Mouse (Mus musculus) left cerebral cortex, adult 2 months (tissue): Measurements from ENCODE around the gene Thap8. TPM values are rescaled to one million over a fixed set of nuclear protein-coding genes. Genes with fewer than 3 reads are reported as not detected.
A peak's percentile ranks its signal among the peaks of the same experiment; 100 is the strongest.

Source experiments
- DNase-seq, 2 experiments: peaks; one replicate each; pipeline ENCODE4 v3.0.0; 2021 to 2022; ENCODE audit warnings: low spot score in 2 of 2, mixed read lengths in 1 of 2; ENCODE audit errors: extremely low spot score in 1 of 2
- H3K27ac ChIP-seq: fragments of 200-600 bp; 2 replicates; pipeline ENCODE4 v1.8.1; 2022
- H3K4me3 ChIP-seq: fragments of 200-600 bp; 2 replicates; pipeline ENCODE4 v1.8.1; 2022
- CTCF ChIP-seq: fragments of 200-600 bp; IDR thresholded peaks from 2 replicates; pipeline ENCODE4 v1.8.1; 2022; ENCODE audit warnings: antibody characterized with exemption, mild to moderate bottlenecking, moderate library complexity
- intact Hi-C: fragments of 180-260 bp; cut with DNase I; formaldehyde crosslinking; loops from one replicate; pipeline ENCODE4 v1.15.1; 2025
- total RNA-seq, 2 experiments: library from RNA; stranded (reverse); gene quantifications; 2 replicates each; pipeline ENCODE4 v1.2.3; 2021

Gene Thap8
- total RNA-seq, 2 experiments from 2014 or later = not detected

- TF ChIP-seq CTCF = peak; percentile 98
- peak; percentile 86 to 91 for DNase-seq
- no peak overlapping the region for H3K27ac ChIP-seq
- intact Hi-C loops = loop anchor here (1.0 kb wide), 1 partner anchor 96 kb away; no protein-coding TSS in a partner anchor
- no peak overlapping the region for H3K4me3 ChIP-seq
These were observed 56.5 kb downstream of the Thap8 start for GRCm38 (mm10) chr7:30336384-30336783.

GRCm38 (mm10) chr7:30339432-30340109, 59.7 kb downstream of the Thap8 start:
- H3K4me3 ChIP-seq = no peak overlapping the region
- TF ChIP-seq CTCF = no peak
- H3K27ac ChIP-seq = no peak overlapping the region
- DNase-seq = no peak
- intact Hi-C loops = no loop called here

Other genes with a start within 250 kb of the Thap8 start
- 1 to 10 TPM; 6.8 to 7.8 TPM for gene Zfp14, start 228.7 kb upstream of the Thap8 start, total RNA-seq
- gene Zfp82, start 207.2 kb upstream of the Thap8 start, total RNA-seq = 1 to 10 TPM; 3.6 to 3.8 TPM
- gene Gm26920, start 189.7 kb upstream of the Thap8 start, total RNA-seq = 1 to 10 TPM; 1.1 to 1.4 TPM
- gene Zfp566, start 189.6 kb upstream of the Thap8 start, total RNA-seq = 1 to 10 TPM; 7.0 to 7.2 TPM
- 10 to 100 TPM; 71.7 to 72.1 TPM for gene Zfp260, start 185.3 kb upstream of the Thap8 start, total RNA-seq
- 10 to 100 TPM; 34.3 to 37.8 TPM for gene Zfp382, start 158.2 kb upstream of the Thap8 start, total RNA-seq
- 10 to 100 TPM; 47.3 to 49.9 TPM for gene Zfp146, start 110.3 kb upstream of the Thap8 start, total RNA-seq
- gene Cox7a1, start 96.0 kb upstream of the Thap8 start, total RNA-seq = 1 to 10 TPM; 2.9 to 7.2 TPM
- gene Capns1, start 81.3 kb upstream of the Thap8 start, total RNA-seq = 100 to 1,000 TPM; 173 to 175 TPM
- 10 to 100 TPM; 53.3 to 56.3 TPM for gene Polr2i, start 48.1 kb upstream of the Thap8 start, total RNA-seq
- gene Tbcb, start 47.8 kb upstream of the Thap8 start, total RNA-seq = 100 to 1,000 TPM; 125 to 133 TPM
- gene Ovol3, start 44.4 kb upstream of the Thap8 start, total RNA-seq = not detected
- gene Wdr62, start 325 bp downstream of the Thap8 start, total RNA-seq = 1 to 10 TPM; 1.0 to 1.6 TPM
- gene Clip3, start 11.6 kb downstream of the Thap8 start, total RNA-seq = 100 to 1,000 TPM; 488 to 492 TPM
- 10 to 100 TPM; 65.7 to 71.4 TPM for gene Alkbh6, start 28.6 kb downstream of the Thap8 start, total RNA-seq
- gene Syne4, start 34.7 kb downstream of the Thap8 start, total RNA-seq = 10 to 100 TPM in 1 of 2 experiments, 1 to 10 TPM in 1; 8.8 to 19.2 TPM
- under 1 TPM in 1 of 2 experiments, not detected in 1; 0.66 TPM for gene E130208F15Rik, start 41.6 kb downstream of the Thap8 start, total RNA-seq
- gene Sdhaf1, start 43.8 kb downstream of the Thap8 start, total RNA-seq = 1 to 10 TPM; 7.0 to 8.0 TPM
- gene Lrfn3, start 82.7 kb downstream of the Thap8 start, total RNA-seq = 10 to 100 TPM; 33.0 to 36.4 TPM
- 10 to 100 TPM; 25.9 to 26.6 TPM for gene Tyrobp, start 133.7 kb downstream of the Thap8 start, total RNA-seq
- 1 to 10 TPM in 1 of 2 experiments, not detected in 1; 3.1 TPM for gene Hcst, start 139.8 kb downstream of the Thap8 start, total RNA-seq
- 1 to 10 TPM; 3.9 to 5.1 TPM for gene Nfkbid, start 141.6 kb downstream of the Thap8 start, total RNA-seq
- 1,000 to 10,000 TPM; 1,205 to 1,260 TPM for gene Aplp1, start 165.4 kb downstream of the Thap8 start, total RNA-seq
- 10 to 100 TPM; 11.0 to 11.9 TPM for gene Kirrel2, start 177.6 kb downstream of the Thap8 start, total RNA-seq
- 1 to 10 TPM in 1 of 2 experiments, under 1 TPM in 1; 0.79 to 1.1 TPM for gene Nphs1, start 178.2 kb downstream of the Thap8 start, total RNA-seq
- not detected for gene Prodh2, start 213.5 kb downstream of the Thap8 start, total RNA-seq